Mouse (Mus musculus): ENCODE data around the gene Gm39115. TPM values are rescaled to one million over a fixed set of nuclear protein-coding genes. Genes with fewer than 3 reads are reported as not detected.
"Not testable (repeated sequence)": the region's sequence is repeated elsewhere in the genome, so short reads cannot be mapped to it uniquely, and the experiment has no call there.

Gm39115 gene
- total RNA-seq, 2 experiments from 2014 or later, result not detected

GRCm38 (mm10) chr7:142144507-142144906, 8.7 kb upstream of the Gm39115 start, which contains the start of gene Gm45337:
Gene Gm45337 (minus strand): TSS chr7:142144607.
- TF ChIP-seq CTCF (IDR thresholded peaks at IDR 0.05), result no peak

DNA sequence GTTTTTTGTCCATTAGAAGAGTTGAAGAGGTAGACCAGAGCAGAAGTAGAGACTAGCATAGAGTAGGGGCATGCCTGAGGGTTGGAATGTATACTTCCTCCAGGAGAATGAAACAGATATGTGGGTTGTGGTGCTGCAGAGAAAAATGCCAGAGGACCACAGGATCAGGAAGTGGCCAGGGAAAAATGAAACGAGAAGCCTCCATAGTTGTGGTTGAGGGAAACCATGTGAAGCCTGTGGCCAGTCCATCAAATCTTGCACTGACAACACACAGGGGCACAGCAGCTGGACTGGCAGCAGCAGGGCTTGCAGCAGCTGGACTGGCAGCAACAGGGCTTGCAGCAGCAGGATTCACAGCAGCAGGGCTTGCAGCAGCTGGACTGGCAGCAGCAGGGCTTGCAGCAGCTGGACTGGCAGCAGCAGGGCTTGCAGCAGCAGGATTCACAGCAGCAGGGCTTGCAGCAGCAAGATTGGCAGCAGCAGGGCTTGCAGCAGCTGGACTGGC, 7.7 kb upstream of the Gm39115 start:
- H3K27ac ChIP-seq; intact Hi-C loops (cut with DNase I); DNase-seq (ENCODE audit: extremely low spot score in 1 of 2, low spot score in 2 of 2); H3K4me3 ChIP-seq: not testable (repeated sequence)

More at GRCm38 (mm10) chr7:142144507-142144906, 8.7 kb upstream of the Gm39115 start, which contains the start of gene Gm45337:
- intact Hi-C loops (cut with DNase I), result no loop called here
- H3K27ac ChIP-seq, result no peak within 1 kb of the TSS
- no peak for DNase-seq (ENCODE audit: extremely low spot score in 1 of 2, low spot score in 2 of 2)
- H3K4me3 ChIP-seq, result no peak within 1 kb of the TSS

DNA sequence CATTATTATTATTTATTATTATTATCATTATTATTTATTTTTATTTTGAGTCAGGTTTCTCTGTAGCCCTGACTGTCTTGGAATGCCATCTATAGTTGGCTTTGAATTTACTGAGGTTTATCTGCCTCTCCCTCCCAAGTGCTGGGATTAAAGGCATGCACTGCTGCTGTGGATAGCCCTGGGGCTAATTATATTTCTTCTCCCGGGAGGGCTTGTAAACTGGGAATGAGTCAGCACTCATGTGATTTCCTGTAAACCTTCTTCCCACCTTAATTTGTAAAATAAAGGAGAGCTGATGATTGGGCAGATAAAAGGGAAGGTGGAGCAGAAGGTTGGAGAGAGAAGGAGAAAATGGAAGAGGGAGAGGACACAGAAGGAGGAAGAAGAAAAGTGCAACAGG, 4.9 kb upstream of the Gm39115 start:
- no peak for DNase-seq (ENCODE audit: extremely low spot score in 1 of 2, low spot score in 2 of 2)
- TF ChIP-seq CTCF (IDR thresholded peaks at IDR 0.05), result no peak
- Histone ChIP-seq H3K4me3 (no peak overlapping the region), H3K27ac (no peak overlapping the region)
- intact Hi-C loops (cut with DNase I), result no loop called here

DNA sequence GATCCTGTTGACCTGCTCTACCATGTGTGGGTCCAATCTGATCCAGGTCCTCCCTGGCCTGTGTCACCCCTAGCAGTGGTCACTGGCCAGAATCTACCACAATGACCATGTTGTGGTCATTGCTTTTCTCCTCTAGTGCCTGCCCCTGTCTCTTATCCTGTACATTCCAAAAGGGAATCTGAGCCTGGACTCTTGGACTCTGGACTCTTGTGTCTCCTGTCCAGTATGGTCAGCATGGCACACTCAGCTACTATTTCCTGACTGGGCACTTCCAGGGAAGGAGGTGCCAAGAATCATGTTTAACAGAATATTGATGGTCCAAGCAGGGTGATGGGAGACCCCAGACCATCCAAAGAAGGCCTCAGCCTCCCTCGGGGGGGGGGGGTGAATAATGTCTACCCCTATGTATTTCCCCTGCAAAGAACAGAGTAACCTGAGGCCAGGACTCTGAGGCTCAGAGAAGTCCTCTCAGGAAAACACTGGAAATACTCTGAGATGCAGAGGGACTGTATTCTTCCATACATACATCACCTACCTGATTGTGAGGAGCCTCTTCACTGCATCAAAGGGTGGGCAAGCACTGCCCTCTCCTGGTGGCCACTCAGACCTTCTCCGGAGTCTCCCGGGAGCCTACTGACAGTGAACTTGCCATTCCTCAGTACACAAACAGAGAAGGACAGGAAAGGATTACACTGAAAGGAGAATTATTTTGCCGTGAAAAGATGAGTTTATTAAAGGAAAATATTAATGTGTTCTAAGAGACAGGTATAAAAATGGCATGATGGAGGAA, 1.4 kb downstream of the Gm39115 start:
- peak in 1 of 2 experiments; percentile 17 for DNase-seq (ENCODE audit: extremely low spot score in 1 of 2, low spot score in 2 of 2)
- intact Hi-C loops (cut with DNase I), result no loop called here
- H3K4me3 ChIP-seq, result no peak overlapping the region
- no peak overlapping the region for H3K27ac ChIP-seq
- peak; percentile 48 for TF ChIP-seq CTCF (IDR thresholded peaks at IDR 0.05)

GRCm38 (mm10) chr7:142128843-142129242, 7.0 kb downstream of the Gm39115 start:
- H3K4me3 ChIP-seq, result no peak overlapping the region
- no peak for TF ChIP-seq CTCF (IDR thresholded peaks at IDR 0.05)
- no peak overlapping the region for H3K27ac ChIP-seq
- intact Hi-C loops (cut with DNase I), result no loop called here
- no peak for DNase-seq (ENCODE audit: extremely low spot score in 1 of 2, low spot score in 2 of 2)

- intact Hi-C loops (cut with DNase I), result not testable (repeated sequence)
These were observed 15.2 kb downstream of the Gm39115 start, which contains the start of gene Gm45618 for GRCm38 (mm10) chr7:142120629-142121028. Gene Gm45618 (minus strand): TSS chr7:142120729.

GRCm38 (mm10) chr7:142119632-142120031, 16.2 kb downstream of the Gm39115 start:
- H3K4me3 ChIP-seq, result no peak overlapping the region
- H3K27ac ChIP-seq, result no peak overlapping the region
- no peak for DNase-seq (ENCODE audit: extremely low spot score in 1 of 2, low spot score in 2 of 2)
- peak; percentile 56 for TF ChIP-seq CTCF (IDR thresholded peaks at IDR 0.05)
- intact Hi-C loops (cut with DNase I), result no loop called here

More at GRCm38 (mm10) chr7:142120629-142121028, 15.2 kb downstream of the Gm39115 start, which contains the start of gene Gm45618:
- H3K4me3 ChIP-seq; DNase-seq (ENCODE audit: extremely low spot score in 1 of 2, low spot score in 2 of 2); H3K27ac ChIP-seq: not testable (repeated sequence)

DNA sequence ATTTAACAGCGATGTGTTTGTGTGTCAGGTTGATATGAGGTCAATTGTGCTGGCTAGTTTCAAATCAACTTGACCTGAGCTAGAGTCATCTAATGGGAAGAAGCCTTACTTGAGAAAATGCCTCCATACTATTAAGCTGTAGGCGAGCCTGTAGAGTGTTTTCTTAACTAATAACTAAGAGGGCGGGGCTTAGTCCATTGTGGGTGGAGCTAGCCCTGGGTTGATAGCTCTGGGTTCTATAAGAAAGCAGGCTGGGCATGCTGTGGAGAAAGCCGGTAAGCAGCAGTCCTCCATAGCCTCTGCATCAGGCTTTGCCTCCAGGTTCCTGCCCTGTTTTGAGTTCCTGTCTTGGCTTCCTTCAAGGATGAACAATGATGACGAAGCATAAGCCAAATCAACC, 31.1 kb downstream of the Gm39115 start:
- DNase-seq (ENCODE audit: extremely low spot score in 1 of 2, low spot score in 2 of 2), result no peak
- Histone ChIP-seq H3K27ac (no peak overlapping the region), H3K4me3 (no peak overlapping the region)
- intact Hi-C loops (cut with DNase I), result no loop called here
- no peak for TF ChIP-seq CTCF (IDR thresholded peaks at IDR 0.05)

DNA sequence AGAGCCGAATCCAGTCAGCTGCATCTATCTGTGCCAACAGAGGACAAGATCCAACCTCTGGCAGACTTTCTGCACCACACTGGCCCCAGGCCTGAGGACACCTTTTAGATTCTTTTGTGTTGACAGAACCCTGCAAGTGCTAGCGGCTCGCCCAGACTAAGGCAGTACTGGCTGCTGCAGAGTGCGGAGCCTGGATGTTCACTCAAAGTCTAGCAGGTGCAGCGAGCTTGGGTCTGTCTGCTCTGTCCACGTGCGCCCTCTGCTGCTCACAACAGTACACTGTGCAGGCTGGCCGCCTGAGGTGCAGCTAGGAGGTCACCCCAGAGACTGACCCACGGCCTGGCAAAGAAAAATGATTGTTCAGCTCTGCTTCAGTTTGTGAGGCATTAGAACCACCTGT, 38.1 kb downstream of the Gm39115 start:
- DNase-seq (ENCODE audit: extremely low spot score in 1 of 2, low spot score in 2 of 2), result peak; percentile 80 to 83
- no peak overlapping the region for H3K4me3 ChIP-seq
- no peak overlapping the region for H3K27ac ChIP-seq
- intact Hi-C loops (cut with DNase I), result loop anchor here (1.0 to 5.0 kb wide), 3 partner anchors 26 to 81 kb away; partner anchors contain the start of gene Mob2
- TF ChIP-seq CTCF (IDR thresholded peaks at IDR 0.05), result peak; percentile 91

GRCm38 (mm10) chr7:142096701-142097100, 39.1 kb downstream of the Gm39115 start:
- Histone ChIP-seq H3K27ac (no peak overlapping the region), H3K4me3 (no peak overlapping the region)
- no peak for DNase-seq (ENCODE audit: extremely low spot score in 1 of 2, low spot score in 2 of 2)
- TF ChIP-seq CTCF (IDR thresholded peaks at IDR 0.05), result no peak
- intact Hi-C loops (cut with DNase I), result loop anchor here (5.0 kb wide), 1 partner anchor 34 kb away; the partner anchor contains the start of gene Mob2

- intact Hi-C loops (cut with DNase I), result loop anchor here (2.0 to 5.0 kb wide), 2 partner anchors 33 to 145 kb away; partner anchors contain the start of gene Mob2
- Histone ChIP-seq H3K27ac (peak within 1 kb of the TSS; percentile 100), H3K4me3 (peak within 1 kb of the TSS; percentile 88)
- DNase-seq (ENCODE audit: extremely low spot score in 1 of 2, low spot score in 2 of 2), result peak; percentile 95 to 97
- peak; percentile 28 for TF ChIP-seq CTCF (IDR thresholded peaks at IDR 0.05)
These were observed 40.5 kb downstream of the Gm39115 start, which contains the start of gene Dusp8 for GRCm38 (mm10) chr7:142095183-142095931. Gene Dusp8 (minus strand): TSS chr7:142095843.
